Mouse (Mus musculus) stomach, embryonic 15.5 days (tissue): Measurements from ENCODE around the gene Slc17a6. TPM values are rescaled to one million over a fixed set of nuclear protein-coding genes. Genes with fewer than 3 reads are reported as not detected.
"Not testable (repeated sequence)": the region's sequence is repeated elsewhere in the genome, so short reads cannot be mapped to it uniquely, and the experiment has no call there.

Source experiments
- ATAC-seq: fragments of 200-750 bp; cut with Nextera tagmentation; 2 replicates; pipeline ENCODE4 v1.8.0; 2017; ENCODE audit warnings: low read depth, moderate number of reproducible peaks, moderate TSS enrichment; ENCODE audit not compliant: insufficient read depth, low FRiP score
- H3K27ac ChIP-seq: fragments of 300-500 bp; sonication (generic); 2 replicates; pipeline ENCODE4 v1.5.1; 2015; ENCODE audit warnings: mild to moderate bottlenecking, inconsistent platforms
- H3K27me3 ChIP-seq: fragments of 300-500 bp; sonication (generic); replicated peaks from 2 replicates; pipeline ENCODE4 v1.6.1; 2015; ENCODE audit warnings: inconsistent platforms
- H3K36me3 ChIP-seq: fragments of 300-500 bp; sonication (generic); 2 replicates; pipeline ENCODE4 v1.6.1; 2015; ENCODE audit warnings: inconsistent platforms
- H3K4me1 ChIP-seq: fragments of 300-500 bp; sonication (generic); 2 replicates; pipeline ENCODE4 v1.6.1; 2015; ENCODE audit warnings: inconsistent platforms
- H3K4me2 ChIP-seq: fragments of 300-500 bp; sonication (generic); 2 replicates; pipeline ENCODE4 v1.6.1; 2015; ENCODE audit warnings: mild to moderate bottlenecking, inconsistent platforms
- H3K4me3 ChIP-seq: fragments of 300-500 bp; sonication (generic); replicated peaks from 2 replicates; pipeline ENCODE4 v1.5.1; 2015; ENCODE audit warnings: inconsistent platforms
- H3K9ac ChIP-seq: fragments of 300-500 bp; sonication (generic); 2 replicates; pipeline ENCODE4 v1.6.1; 2015; ENCODE audit warnings: inconsistent platforms
- H3K9me3 ChIP-seq: fragments of 300-500 bp; sonication (generic); 2 replicates; pipeline ENCODE4 v1.6.1; 2016; ENCODE audit warnings: inconsistent platforms
- WGBS: fragments of 180-500 bp; shearing (Covaris S2); methylation state at CpG from one replicate; pipeline ENCODE4 v1.1.7; 2015; 5-methylcytosine and 5-hydroxymethylcytosine counted together
- polyA plus RNA-seq: library from polyadenylated mRNA; unstranded; fragments of >200 nt; fragmentation: Nextera tagmentation; extraction: Ambion mirVana; gene quantifications from 2 replicates; pipeline ENCODE4 v1.2.1, GENCODE M21; 2015

The Slc17a6 gene
- polyA plus RNA-seq, 1 experiment from 2014 or later: 0.26 TPM

- Histone ChIP-seq H3K4me2 (no peak overlapping the region), H3K9me3 (no peaks in the 10 kb centered on the region), H3K36me3 (no peaks in the 10 kb centered on the region), H3K4me3 (no peak overlapping the region), H3K27me3 (no peaks in the 10 kb centered on the region), H3K9ac (no peak overlapping the region), H3K27ac (no peak overlapping the region), H3K4me1 (no peaks in the 10 kb centered on the region)
- WGBS: 75% methylated on average over 4 of the region's 4 CpGs
- ATAC-seq: no peak
Measured at GRCm38 (mm10) chr7:51694452-51694851, 72.6 kb downstream of the Slc17a6 start.

GRCm38 (mm10) chr7:51709508-51709907, 87.7 kb downstream of the Slc17a6 start:
- H3K4me3 ChIP-seq: no peak overlapping the region
- no peak overlapping the region for H3K9ac ChIP-seq
- no peak overlapping the region for H3K27ac ChIP-seq
- H3K27me3 ChIP-seq: no peaks in the 10 kb centered on the region
- WGBS: 55% methylated on average over 3 of the region's 3 CpGs
- H3K9me3 ChIP-seq: no peaks in the 10 kb centered on the region
- H3K4me1 ChIP-seq: no peaks in the 10 kb centered on the region
- no peak overlapping the region for H3K4me2 ChIP-seq
- H3K36me3 ChIP-seq: no peaks in the 10 kb centered on the region
- no peak for ATAC-seq

- H3K4me1 ChIP-seq, H3K36me3 ChIP-seq, H3K27ac ChIP-seq, ATAC-seq, H3K27me3 ChIP-seq, H3K4me3 ChIP-seq, H3K9ac ChIP-seq, H3K4me2 ChIP-seq, H3K9me3 ChIP-seq: not testable (repeated sequence)
- 49% methylated on average over 3 of the region's 3 CpGs for WGBS
Measured at GRCm38 (mm10) chr7:51710346-51710745, 88.5 kb downstream of the Slc17a6 start.

- Histone ChIP-seq H3K9me3 (no peaks in the 10 kb centered on the region), H3K36me3 (no peaks in the 10 kb centered on the region), H3K27ac (no peak overlapping the region), H3K9ac (no peak overlapping the region), H3K4me3 (no peak overlapping the region), H3K4me2 (no peak overlapping the region), H3K4me1 (no peaks in the 10 kb centered on the region), H3K27me3 (no peaks in the 10 kb centered on the region)
- no peak for ATAC-seq
- 83% methylated on average over 2 of the region's 2 CpGs for WGBS
Measured at GRCm38 (mm10) chr7:51715771-51716170, 94.0 kb downstream of the Slc17a6 start.

Other genes starting within 250 kb of the Slc17a6 start
- gene Ano5, start 111.0 kb upstream of the Slc17a6 start, polyA plus RNA-seq: 0.21 and 0.24 TPM in 2 replicates
- gene Gas2, start 240.0 kb downstream of the Slc17a6 start, polyA plus RNA-seq: 13.1 and 15.4 TPM in 2 replicates
- gene Fancf, start 240.3 kb downstream of the Slc17a6 start, polyA plus RNA-seq: 10.1 and 10.9 TPM in 2 replicates